Mouse (Mus musculus): ENCODE measurements around the gene Cbfa2t3. TPM values are rescaled to one million over a fixed set of nuclear protein-coding genes. Genes with fewer than 3 reads are reported as not detected.

The Cbfa2t3 gene
- polyA plus RNA-seq, 1 experiment from 2014 or later: 27.7 TPM

- Histone ChIP-seq H3K36me3 (replicated peaks; ENCODE audit: control insufficient read depth, insufficient read depth) (peaks cover 74% of the 10 kb centered on the region), H3K4me2 (replicated peaks) (no peak overlapping the region), H3K27me3 (ENCODE audit: control insufficient read depth, insufficient read depth, low read length) (no peaks in the 10 kb centered on the region), H3K4me1 (replicated peaks; ENCODE audit: control insufficient read depth, insufficient read depth, low read length) (no peaks in the 10 kb centered on the region), H3K9ac (no peak overlapping the region), H3K27ac (no peak overlapping the region), H3K4me3 (replicated peaks; ENCODE audit: low read length) (no peak overlapping the region), H3K9me3 (ENCODE audit: control insufficient read depth, low read length) (no peaks in the 10 kb centered on the region)
- ATAC-seq (ENCODE audit: low FRiP score) (no peak), DNase-seq (ENCODE audit: low spot score) (no peak)
- WGBS: 63% methylated on average over 22 of the region's 22 CpGs
Observed at GRCm38 (mm10) chr8:122630696-122631095, 68.2 kb downstream of the Cbfa2t3 start.

- no peak overlapping the region for H3K4me2 ChIP-seq (replicated peaks)
- H3K27me3 ChIP-seq (ENCODE audit: control insufficient read depth, insufficient read depth, low read length): no peaks in the 10 kb centered on the region
- no peak overlapping the region for H3K9ac ChIP-seq
- no peak overlapping the region for H3K4me3 ChIP-seq (replicated peaks; ENCODE audit: low read length)
- DNase-seq (ENCODE audit: low spot score) (no peak), ATAC-seq (ENCODE audit: low FRiP score) (no peak)
- 20% methylated on average over 10 of the region's 10 CpGs for WGBS
- no peak overlapping the region for H3K27ac ChIP-seq
- no peaks in the 10 kb centered on the region for H3K4me1 ChIP-seq (replicated peaks; ENCODE audit: control insufficient read depth, insufficient read depth, low read length)
- H3K9me3 ChIP-seq (ENCODE audit: control insufficient read depth, low read length): no peaks in the 10 kb centered on the region
- peaks cover 61% of the 10 kb centered on the region for H3K36me3 ChIP-seq (replicated peaks; ENCODE audit: control insufficient read depth, insufficient read depth)
Observed at GRCm38 (mm10) chr8:122629388-122629787, 69.5 kb downstream of the Cbfa2t3 start.

GRCm38 (mm10) chr8:122626896-122627295 is 72.0 kb downstream of the Cbfa2t3 start:
- no peak for ATAC-seq (ENCODE audit: low FRiP score)
- Histone ChIP-seq H3K4me1 (replicated peaks; ENCODE audit: control insufficient read depth, insufficient read depth, low read length) (no peaks in the 10 kb centered on the region), H3K9ac (no peak overlapping the region), H3K4me3 (replicated peaks; ENCODE audit: low read length) (no peak overlapping the region), H3K4me2 (replicated peaks) (no peak overlapping the region), H3K27me3 (ENCODE audit: control insufficient read depth, insufficient read depth, low read length) (no peaks in the 10 kb centered on the region), H3K9me3 (ENCODE audit: control insufficient read depth, low read length) (no peaks in the 10 kb centered on the region), H3K27ac (no peak overlapping the region), H3K36me3 (replicated peaks; ENCODE audit: control insufficient read depth, insufficient read depth) (peaks cover 36% of the 10 kb centered on the region)
- 69% methylated on average over 2 of the region's 2 CpGs for WGBS
- no peak for DNase-seq (ENCODE audit: low spot score)

GRCm38 (mm10) chr8:122625811-122626210 is 73.1 kb downstream of the Cbfa2t3 start:
- no peak overlapping the region for H3K4me3 ChIP-seq (replicated peaks; ENCODE audit: low read length)
- no peak overlapping the region for H3K9ac ChIP-seq
- H3K36me3 ChIP-seq (replicated peaks; ENCODE audit: control insufficient read depth, insufficient read depth): peaks cover 30% of the 10 kb centered on the region
- no peaks in the 10 kb centered on the region for H3K4me1 ChIP-seq (replicated peaks; ENCODE audit: control insufficient read depth, insufficient read depth, low read length)
- no peaks in the 10 kb centered on the region for H3K27me3 ChIP-seq (ENCODE audit: control insufficient read depth, insufficient read depth, low read length)
- H3K4me2 ChIP-seq (replicated peaks): no peak overlapping the region
- H3K27ac ChIP-seq: no peak overlapping the region
- no peaks in the 10 kb centered on the region for H3K9me3 ChIP-seq (ENCODE audit: control insufficient read depth, low read length)
- WGBS: 87% methylated on average over 9 of the region's 9 CpGs
- no peak for DNase-seq (ENCODE audit: low spot score)
- ATAC-seq (ENCODE audit: low FRiP score): no peak

- DNase-seq (ENCODE audit: low spot score): no peak
- Histone ChIP-seq H3K4me2 (replicated peaks) (no peak overlapping the region), H3K4me3 (replicated peaks; ENCODE audit: low read length) (no peak overlapping the region), H3K4me1 (replicated peaks; ENCODE audit: control insufficient read depth, insufficient read depth, low read length) (no peaks in the 10 kb centered on the region; the same call in 1 of the 2 replicates), H3K9me3 (ENCODE audit: control insufficient read depth, low read length) (no peaks in the 10 kb centered on the region), H3K27me3 (ENCODE audit: control insufficient read depth, insufficient read depth, low read length) (no peaks in the 10 kb centered on the region), H3K36me3 (replicated peaks; ENCODE audit: control insufficient read depth, insufficient read depth) (peaks cover 20% of the 10 kb centered on the region), H3K9ac (no peak overlapping the region), H3K27ac (no peak overlapping the region)
- no peak for ATAC-seq (ENCODE audit: low FRiP score)
- 70% methylated on average over 5 of the region's 5 CpGs for WGBS
Observed at GRCm38 (mm10) chr8:122624653-122625052, 74.3 kb downstream of the Cbfa2t3 start.

- no peaks in the 10 kb centered on the region; the same call in 1 of the 2 replicates for H3K4me1 ChIP-seq (replicated peaks; ENCODE audit: control insufficient read depth, insufficient read depth, low read length)
- ATAC-seq (ENCODE audit: low FRiP score): no peak
- H3K4me2 ChIP-seq (replicated peaks): no peak overlapping the region
- peaks cover 13% of the 10 kb centered on the region for H3K36me3 ChIP-seq (replicated peaks; ENCODE audit: control insufficient read depth, insufficient read depth)
- H3K9ac ChIP-seq: no peak overlapping the region
- 91% methylated on average over 17 of the region's 17 CpGs for WGBS
- H3K4me3 ChIP-seq (replicated peaks; ENCODE audit: low read length): no peak overlapping the region
- no peak overlapping the region for H3K27ac ChIP-seq
- no peaks in the 10 kb centered on the region for H3K9me3 ChIP-seq (ENCODE audit: control insufficient read depth, low read length)
- no peak for DNase-seq (ENCODE audit: low spot score)
- H3K27me3 ChIP-seq (ENCODE audit: control insufficient read depth, insufficient read depth, low read length): no peaks in the 10 kb centered on the region
Observed at GRCm38 (mm10) chr8:122623844-122624642, 74.9 kb downstream of the Cbfa2t3 start.

- 0 out of 2 replicates have a peak, but pooled peaks cover 1% of the 10 kb centered on the region for H3K36me3 ChIP-seq (replicated peaks; ENCODE audit: control insufficient read depth, insufficient read depth)
- no peaks in the 10 kb centered on the region; the same call in 1 of the 2 replicates for H3K4me1 ChIP-seq (replicated peaks; ENCODE audit: control insufficient read depth, insufficient read depth, low read length)
- no peak within 1 kb of the TSS for H3K9ac ChIP-seq
- H3K27me3 ChIP-seq (ENCODE audit: control insufficient read depth, insufficient read depth, low read length): no peaks in the 10 kb centered on the region
- ATAC-seq (ENCODE audit: low FRiP score) (no peak), DNase-seq (ENCODE audit: low spot score) (no peak)
- H3K4me3 ChIP-seq (replicated peaks; ENCODE audit: low read length): no peak within 1 kb of the TSS
- 78% methylated on average over 6 of the region's 6 CpGs for WGBS
- H3K9me3 ChIP-seq (ENCODE audit: control insufficient read depth, low read length): no peaks in the 10 kb centered on the region
- no peak within 1 kb of the TSS for H3K4me2 ChIP-seq (replicated peaks)
- H3K27ac ChIP-seq: no peak within 1 kb of the TSS
Observed at GRCm38 (mm10) chr8:122622727-122623126, 76.2 kb downstream of the Cbfa2t3 start, which contains the start of gene Pabpn1l. TSS of gene Pabpn1l (minus strand) at chr8:122622739.

GRCm38 (mm10) chr8:122620446-122620845 is 78.5 kb downstream of the Cbfa2t3 start:
- no peak overlapping the region for H3K9ac ChIP-seq
- WGBS: 44% methylated on average over 5 of the region's 5 CpGs
- no peak overlapping the region for H3K4me2 ChIP-seq (replicated peaks)
- no peak overlapping the region for H3K4me3 ChIP-seq (replicated peaks; ENCODE audit: low read length)
- H3K36me3 ChIP-seq (replicated peaks; ENCODE audit: control insufficient read depth, insufficient read depth): 0 out of 2 replicates have a peak, but pooled peaks cover 6% of the 10 kb centered on the region
- ATAC-seq (ENCODE audit: low FRiP score): no peak
- no peaks in the 10 kb centered on the region; the same call in 1 of the 2 replicates for H3K4me1 ChIP-seq (replicated peaks; ENCODE audit: control insufficient read depth, insufficient read depth, low read length)
- no peaks in the 10 kb centered on the region for H3K9me3 ChIP-seq (ENCODE audit: control insufficient read depth, low read length)
- no peak overlapping the region for H3K27ac ChIP-seq
- DNase-seq (ENCODE audit: low spot score): no peak
- H3K27me3 ChIP-seq (ENCODE audit: control insufficient read depth, insufficient read depth, low read length): no peaks in the 10 kb centered on the region

- H3K4me2 ChIP-seq (replicated peaks): no peak overlapping the region
- 74% methylated on average over 6 of the region's 6 CpGs for WGBS
- ATAC-seq (ENCODE audit: low FRiP score) (no peak), DNase-seq (ENCODE audit: low spot score) (no peak)
- no peak overlapping the region for H3K27ac ChIP-seq
- no peaks in the 10 kb centered on the region for H3K9me3 ChIP-seq (ENCODE audit: control insufficient read depth, low read length)
- H3K4me3 ChIP-seq (replicated peaks; ENCODE audit: low read length): no peak overlapping the region
- H3K9ac ChIP-seq: no peak overlapping the region
- no peaks in the 10 kb centered on the region; the same call in 1 of the 2 replicates for H3K4me1 ChIP-seq (replicated peaks; ENCODE audit: control insufficient read depth, insufficient read depth, low read length)
- H3K36me3 ChIP-seq (replicated peaks; ENCODE audit: control insufficient read depth, insufficient read depth): peaks cover 13% of the 10 kb centered on the region
- H3K27me3 ChIP-seq (ENCODE audit: control insufficient read depth, insufficient read depth, low read length): no peaks in the 10 kb centered on the region
Observed at GRCm38 (mm10) chr8:122618660-122619378, 80.1 kb downstream of the Cbfa2t3 start.
